Mouse (Mus musculus) layer of hippocampus, adult 9-10 months (tissue): ENCODE measurements around the gene Dhx57.
A peak's percentile ranks its signal among the peaks of the same experiment; 100 is the strongest.

Experiments used
- DNase-seq: peaks from one replicate; pipeline ENCODE4 v3.0.0; 2022; ENCODE audit warnings: low spot score

Gene Dhx57

DNA sequence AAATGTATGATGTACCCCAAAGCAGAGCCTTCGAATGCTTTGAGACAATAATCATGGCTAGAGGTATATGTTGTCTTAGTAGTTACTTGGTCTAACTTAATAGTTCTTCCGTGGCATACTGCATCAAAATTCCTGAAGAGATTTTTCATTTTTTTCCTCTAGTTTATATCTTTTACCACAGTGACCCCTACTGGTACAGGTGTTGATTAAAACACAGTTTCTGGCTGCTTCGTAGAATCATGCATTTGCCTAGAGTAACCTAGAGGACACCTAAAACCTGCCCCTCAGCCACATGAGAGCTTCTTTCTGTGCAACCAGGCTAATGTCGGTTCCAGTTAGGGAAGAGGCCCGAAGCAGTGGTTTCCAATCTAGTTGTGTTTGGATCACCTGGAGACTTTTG, 97.2 kb downstream of the Dhx57 start:
- peak; percentile 49 for DNase-seq
